Mouse (Mus musculus): Measurements from ENCODE around the gene Mcoln3. TPM values are rescaled to one million over a fixed set of nuclear protein-coding genes. Genes with fewer than 3 reads are reported as not detected.

Mcoln3 gene
- polyA plus RNA-seq, 1 experiment from 2014 or later: 0.08 TPM

- H3K9ac ChIP-seq: no peak overlapping the region
- no peak overlapping the region for H3K4me3 ChIP-seq (replicated peaks)
- H3K36me3 ChIP-seq (replicated peaks): no peaks in the 10 kb centered on the region
- peaks cover 14% of the 10 kb centered on the region; the same call in 1 of the 2 replicates for H3K4me1 ChIP-seq (replicated peaks)
- no peak overlapping the region for H3K4me2 ChIP-seq
- 71% methylated on average over 8 of the region's 8 CpGs for WGBS (ENCODE audit: insufficient replicate concordance)
- ATAC-seq (ENCODE audit: insufficient read depth): no peak
- no peak overlapping the region for H3K27ac ChIP-seq (replicated peaks)
- H3K27me3 ChIP-seq: peaks cover 21% of the 10 kb centered on the region
- H3K9me3 ChIP-seq (replicated peaks): no peaks in the 10 kb centered on the region
These were observed 35.1 kb downstream of the Mcoln3 start for GRCm38 (mm10) chr3:146152348-146152747.

DNA sequence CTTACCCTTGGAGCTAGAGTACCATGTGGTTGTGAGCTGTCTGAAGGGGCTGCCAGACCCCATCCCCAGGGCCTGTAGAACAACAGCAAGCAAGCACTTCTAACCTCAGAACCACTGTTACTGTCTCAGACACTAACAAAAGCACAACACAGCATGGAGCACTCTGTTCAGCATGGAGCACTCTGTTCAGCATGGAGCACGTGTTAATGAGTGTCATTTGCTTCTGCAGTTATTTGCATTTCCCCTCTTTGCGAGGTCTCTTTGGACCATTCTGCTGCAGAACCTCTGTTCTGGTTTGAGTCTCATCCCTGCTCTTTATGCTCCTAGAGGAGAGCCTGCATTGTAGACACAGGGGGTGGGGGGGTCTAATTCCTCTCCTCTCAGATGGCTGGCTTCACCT, 35.7 kb downstream of the Mcoln3 start:
- Histone ChIP-seq H3K4me2 (no peak overlapping the region), H3K27ac (replicated peaks) (no peak overlapping the region), H3K9ac (no peak overlapping the region), H3K4me1 (replicated peaks) (peaks cover 14% of the 10 kb centered on the region; the same call in 1 of the 2 replicates), H3K27me3 (peaks cover 21% of the 10 kb centered on the region), H3K4me3 (replicated peaks) (no peak overlapping the region), H3K9me3 (replicated peaks) (no peaks in the 10 kb centered on the region), H3K36me3 (replicated peaks) (no peaks in the 10 kb centered on the region)
- ATAC-seq (ENCODE audit: insufficient read depth): no peak
- 59% methylated on average over 2 of the region's 2 CpGs for WGBS (ENCODE audit: insufficient replicate concordance)

DNA sequence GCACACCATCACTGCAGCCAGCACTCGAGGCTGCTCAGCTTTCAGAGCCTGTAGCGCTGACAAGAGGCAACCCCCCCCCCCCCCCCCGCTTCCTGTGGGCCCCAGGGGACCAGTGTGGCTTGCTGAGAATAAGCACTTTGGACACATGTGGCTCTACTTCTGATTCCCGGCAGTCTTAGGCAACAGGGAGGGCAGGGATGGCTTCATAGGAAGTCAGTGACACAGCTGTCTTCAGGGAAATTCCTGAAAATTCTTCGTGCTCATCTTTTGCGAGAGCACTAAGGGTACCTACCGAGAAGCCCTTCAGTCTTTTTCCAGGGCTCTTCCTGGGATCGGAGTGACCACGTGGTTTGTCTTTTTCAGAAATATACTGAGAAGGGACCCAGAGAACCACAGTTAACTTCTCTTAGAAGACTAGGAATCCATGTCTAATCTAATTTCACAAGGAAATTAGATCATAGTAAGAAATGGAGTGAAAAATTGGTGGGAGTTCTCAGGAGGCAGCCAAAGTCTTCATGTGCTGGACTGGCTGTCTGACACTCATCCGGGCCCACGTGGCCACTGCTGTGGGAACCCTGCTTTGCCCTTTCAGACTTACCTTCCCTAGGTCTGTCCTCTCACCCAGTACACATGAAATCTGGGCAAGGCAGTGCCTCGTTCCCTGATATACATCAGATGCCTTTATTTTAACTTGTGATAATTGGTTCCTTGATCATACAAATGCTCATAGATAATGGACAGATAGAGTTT, 36.8 kb downstream of the Mcoln3 start:
- peaks cover 20% of the 10 kb centered on the region for H3K27me3 ChIP-seq
- H3K9me3 ChIP-seq (replicated peaks): no peaks in the 10 kb centered on the region
- no peaks in the 10 kb centered on the region for H3K36me3 ChIP-seq (replicated peaks)
- 21% methylated on average over 12 of the region's 12 CpGs for WGBS (ENCODE audit: insufficient replicate concordance)
- H3K4me3 ChIP-seq (replicated peaks): no peak overlapping the region
- no peak for ATAC-seq (ENCODE audit: insufficient read depth)
- H3K27ac ChIP-seq (replicated peaks): no peak overlapping the region
- H3K4me2 ChIP-seq: no peak overlapping the region
- H3K4me1 ChIP-seq (replicated peaks): peaks cover 12% of the 10 kb centered on the region; the same call in 1 of the 2 replicates
- H3K9ac ChIP-seq: no peak overlapping the region

DNA sequence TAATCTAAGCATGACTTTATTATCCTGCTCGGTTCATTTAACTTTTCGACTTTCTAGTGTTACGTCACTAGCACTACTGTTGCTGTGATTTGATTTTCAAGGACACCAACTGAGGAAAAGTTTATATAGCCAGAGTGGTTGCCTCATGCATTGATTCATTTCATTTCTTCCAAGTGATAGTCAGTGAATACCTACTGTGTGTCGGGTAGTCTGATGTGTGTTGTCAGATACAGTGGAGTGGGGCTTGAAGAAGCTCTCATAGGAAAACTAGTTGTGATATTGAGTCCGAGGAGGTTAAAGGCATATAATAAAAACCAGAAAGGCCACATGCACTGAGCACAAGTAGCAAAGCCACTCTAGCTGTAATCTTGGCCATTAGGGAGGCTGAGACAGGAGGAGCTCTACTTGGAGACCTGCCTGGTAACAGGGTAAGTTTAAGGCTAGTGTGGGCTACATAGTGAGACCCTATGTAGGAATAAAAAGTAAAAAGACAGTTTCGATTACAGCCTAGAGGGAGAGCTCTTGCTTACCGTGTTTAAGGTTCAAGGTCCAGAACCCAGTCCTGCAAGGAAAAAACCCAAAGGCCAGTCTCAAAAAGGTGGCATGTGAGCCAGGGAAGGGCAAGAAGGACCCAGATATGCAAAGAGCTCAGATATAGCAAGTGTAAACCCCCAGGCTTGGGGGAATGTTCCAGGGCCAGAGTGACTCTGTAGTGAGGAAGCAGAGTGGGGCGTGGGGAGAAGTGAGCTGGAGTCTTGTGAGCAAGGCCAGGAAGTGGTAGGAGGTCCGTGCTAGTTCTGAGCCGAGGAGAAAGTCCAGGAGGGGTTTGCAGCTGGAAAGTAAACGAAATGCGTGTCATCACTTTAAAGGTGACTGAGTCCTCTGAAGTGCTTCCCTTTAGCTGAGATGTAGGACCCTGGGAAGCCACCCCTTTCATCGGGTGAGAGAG, 38.7 kb downstream of the Mcoln3 start:
- Histone ChIP-seq H3K4me1 (replicated peaks) (peaks cover 10% of the 10 kb centered on the region; the same call in 1 of the 2 replicates), H3K9ac (no peak overlapping the region), H3K36me3 (replicated peaks) (no peaks in the 10 kb centered on the region), H3K27ac (replicated peaks) (no peak overlapping the region), H3K4me3 (replicated peaks) (no peak overlapping the region), H3K9me3 (replicated peaks) (no peaks in the 10 kb centered on the region), H3K27me3 (0 out of 2 replicates have a peak, but pooled peaks cover 4% of the 10 kb centered on the region), H3K4me2 (no peak overlapping the region)
- 40% methylated on average over 13 of the region's 13 CpGs for WGBS (ENCODE audit: insufficient replicate concordance)
- ATAC-seq (ENCODE audit: insufficient read depth): no peak

- Histone ChIP-seq H3K9ac (no peak overlapping the region), H3K4me3 (replicated peaks) (no peak overlapping the region), H3K9me3 (replicated peaks) (no peaks in the 10 kb centered on the region), H3K4me1 (replicated peaks) (peaks cover 10% of the 10 kb centered on the region; the same call in 1 of the 2 replicates), H3K27ac (replicated peaks) (no peak overlapping the region), H3K27me3 (no peaks in the 10 kb centered on the region), H3K36me3 (replicated peaks) (no peaks in the 10 kb centered on the region), H3K4me2 (no peak overlapping the region)
- WGBS (ENCODE audit: insufficient replicate concordance): 57% methylated on average over 2 of the region's 2 CpGs
- no peak for ATAC-seq (ENCODE audit: insufficient read depth)
These were observed 39.6 kb downstream of the Mcoln3 start for GRCm38 (mm10) chr3:146156811-146157210.

DNA sequence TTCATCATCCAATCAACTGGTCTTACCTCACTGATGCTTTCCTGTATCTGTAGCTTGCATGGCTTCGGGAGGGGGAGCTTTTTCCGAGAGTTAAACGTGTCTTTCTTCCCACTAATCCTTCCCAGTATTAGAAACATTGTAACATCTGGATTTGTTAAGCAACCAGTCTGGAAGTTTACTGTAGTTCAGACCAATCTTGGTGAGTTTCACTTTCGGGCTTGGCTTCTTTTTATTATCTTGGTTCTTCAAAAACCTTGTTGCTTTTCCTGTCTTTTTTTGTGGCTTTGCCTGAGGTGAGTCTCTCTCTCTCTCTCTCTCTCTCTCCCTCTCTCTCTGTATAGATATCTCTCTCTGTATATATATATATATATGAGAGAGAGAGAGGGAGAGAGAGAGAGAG, 40.8 kb downstream of the Mcoln3 start:
- Histone ChIP-seq H3K36me3 (replicated peaks) (no peaks in the 10 kb centered on the region), H3K9ac (no peak overlapping the region), H3K4me1 (replicated peaks) (peaks cover 10% of the 10 kb centered on the region; the same call in 1 of the 2 replicates), H3K27ac (replicated peaks) (no peak overlapping the region), H3K4me2 (no peak overlapping the region), H3K9me3 (replicated peaks) (no peaks in the 10 kb centered on the region), H3K27me3 (no peaks in the 10 kb centered on the region), H3K4me3 (replicated peaks) (no peak overlapping the region)
- WGBS (ENCODE audit: insufficient replicate concordance): 46% methylated on average over 4 of the region's 4 CpGs
- ATAC-seq (ENCODE audit: insufficient read depth): no peak

DNA sequence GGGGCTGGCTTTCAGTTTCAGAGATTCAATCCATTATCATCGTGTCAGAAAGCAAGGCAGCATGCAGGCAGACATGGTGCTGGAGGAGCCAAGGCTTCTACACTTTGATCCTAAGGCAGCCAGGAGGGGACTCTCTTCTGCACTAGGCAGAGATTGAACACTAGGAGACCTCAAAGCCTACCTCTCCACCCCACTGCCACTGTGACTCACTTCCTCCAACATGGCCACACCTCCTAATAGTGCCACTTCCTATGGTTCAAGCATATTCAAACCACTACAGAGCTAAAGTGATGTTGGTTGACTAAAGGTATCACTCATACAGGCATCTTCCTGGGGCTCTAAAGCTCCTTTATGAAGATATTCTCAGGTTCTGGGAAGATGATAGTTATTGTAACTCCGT, 42.1 kb downstream of the Mcoln3 start:
- H3K9me3 ChIP-seq (replicated peaks): no peaks in the 10 kb centered on the region
- WGBS (ENCODE audit: insufficient replicate concordance): 51% methylated on average over 2 of the region's 2 CpGs

GRCm38 (mm10) chr3:146162197-146162596, 44.9 kb downstream of the Mcoln3 start:
- no peak for ATAC-seq (ENCODE audit: insufficient read depth)
- WGBS (ENCODE audit: insufficient replicate concordance): 58% methylated on average over 4 of the region's 4 CpGs

More for the DNA sequence above, 42.1 kb downstream of the Mcoln3 start:
- Histone ChIP-seq H3K9ac (no peak overlapping the region), H3K27me3 (no peaks in the 10 kb centered on the region), H3K4me2 (no peak overlapping the region), H3K36me3 (replicated peaks) (no peaks in the 10 kb centered on the region), H3K4me3 (replicated peaks) (no peak overlapping the region), H3K4me1 (replicated peaks) (peaks cover 6% of the 10 kb centered on the region; the same call in 1 of the 2 replicates), H3K27ac (replicated peaks) (no peak overlapping the region)
- no peak for ATAC-seq (ENCODE audit: insufficient read depth)

GRCm38 (mm10) chr3:146169356-146169755, 52.1 kb downstream of the Mcoln3 start:
- no peaks in the 10 kb centered on the region for H3K27me3 ChIP-seq
- H3K4me1 ChIP-seq (replicated peaks): no peaks in the 10 kb centered on the region
- WGBS (ENCODE audit: insufficient replicate concordance): 74% methylated on average over 4 of the region's 4 CpGs
- H3K36me3 ChIP-seq (replicated peaks): peaks cover 10% of the 10 kb centered on the region
- no peak overlapping the region for H3K4me2 ChIP-seq
- H3K9ac ChIP-seq: no peak overlapping the region
- H3K27ac ChIP-seq (replicated peaks): no peak overlapping the region
- no peak for ATAC-seq (ENCODE audit: insufficient read depth)
- no peak overlapping the region for H3K4me3 ChIP-seq (replicated peaks)
- H3K9me3 ChIP-seq (replicated peaks): no peaks in the 10 kb centered on the region

More at GRCm38 (mm10) chr3:146162197-146162596, 44.9 kb downstream of the Mcoln3 start:
- Histone ChIP-seq H3K27me3 (no peaks in the 10 kb centered on the region), H3K4me3 (replicated peaks) (no peak overlapping the region), H3K27ac (replicated peaks) (no peak overlapping the region), H3K4me2 (no peak overlapping the region), H3K9me3 (replicated peaks) (no peaks in the 10 kb centered on the region), H3K36me3 (replicated peaks) (peaks cover 5% of the 10 kb centered on the region), H3K4me1 (replicated peaks) (no peaks in the 10 kb centered on the region), H3K9ac (no peak overlapping the region)

- ATAC-seq (ENCODE audit: insufficient read depth): no peak
- Histone ChIP-seq H3K4me1 (replicated peaks) (no peaks in the 10 kb centered on the region), H3K27me3 (no peaks in the 10 kb centered on the region), H3K9me3 (replicated peaks) (no peaks in the 10 kb centered on the region), H3K36me3 (replicated peaks) (peaks cover 5% of the 10 kb centered on the region), H3K4me2 (no peak overlapping the region), H3K9ac (no peak overlapping the region), H3K4me3 (replicated peaks) (no peak overlapping the region), H3K27ac (replicated peaks) (no peak overlapping the region)
- 49% methylated on average over 5 of the region's 5 CpGs for WGBS (ENCODE audit: insufficient replicate concordance)
These were observed 55.8 kb downstream of the Mcoln3 start for GRCm38 (mm10) chr3:146173030-146173429.

DNA sequence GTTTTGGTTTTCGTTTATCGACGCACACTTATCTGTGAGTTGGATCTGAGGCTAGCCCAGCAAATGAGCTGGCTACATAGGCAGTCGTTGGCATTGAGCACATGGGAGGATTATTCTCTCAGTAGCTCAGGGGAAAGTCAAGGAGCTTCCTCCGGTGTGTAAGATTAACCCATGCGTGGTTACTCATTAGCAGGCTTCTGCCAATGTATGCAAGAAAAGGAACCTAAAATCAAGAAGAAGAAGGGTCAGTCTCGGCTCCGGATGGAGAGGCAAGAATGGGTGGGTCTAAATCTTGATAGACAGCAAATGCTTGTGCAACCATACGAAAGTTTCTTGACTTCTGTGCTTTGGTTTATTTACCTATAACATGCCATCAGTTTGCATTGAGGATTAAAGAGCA, 57.0 kb downstream of the Mcoln3 start:
- Histone ChIP-seq H3K27me3 (no peaks in the 10 kb centered on the region), H3K9me3 (replicated peaks) (no peaks in the 10 kb centered on the region), H3K4me3 (replicated peaks) (no peak overlapping the region), H3K9ac (no peak overlapping the region), H3K36me3 (replicated peaks) (peaks cover 5% of the 10 kb centered on the region), H3K27ac (replicated peaks) (no peak overlapping the region), H3K4me1 (replicated peaks) (no peaks in the 10 kb centered on the region), H3K4me2 (no peak overlapping the region)
- WGBS (ENCODE audit: insufficient replicate concordance): 67% methylated on average over 9 of the region's 9 CpGs
- ATAC-seq (ENCODE audit: insufficient read depth): no peak
